Mouse (Mus musculus): ENCODE measurements at regions not wholly inside any gene's neighbourhood (a gene's known extent, or its start where the extent isn't known, plus 50 kb on each side); places are given as distances from the start of the nearest gene placed in this dataset.

GRCm38 (mm10) chr14:72821517-72822230 lies 111.9 kb upstream of the Fndc3a start:
- TF ChIP-seq SIN3A (IDR thresholded peaks at IDR 0.05; ENCODE audit: low read length): no peak
- no peak for TF ChIP-seq POLR2A (IDR thresholded peaks at IDR 0.05; ENCODE audit: control insufficient read depth in 1 of 2, insufficient read depth in 1 of 2, low read depth in 1 of 2, low read length in 2 of 2, poor library complexity in 1 of 2)
- no peak for TF ChIP-seq TAL1 (IDR thresholded peaks at IDR 0.05; ENCODE audit: low read length)
- TF ChIP-seq CTCF (IDR thresholded peaks at IDR 0.05 in 2 of 3, conservative IDR thresholded peaks at IDR 0.05 in 1 of 3; ENCODE audit: control insufficient read depth in 1 of 3, insufficient read depth in 1 of 3, low read depth in 2 of 3, low read length in 3 of 3, poor library complexity in 1 of 3, severe bottlenecking in 1 of 3): no peak

All from MEL (cell line).